Mouse (Mus musculus) thymus, adult 2 months (tissue): ENCODE data around the gene Ifna13. TPM values are rescaled to one million over a fixed set of nuclear protein-coding genes. Genes with fewer than 3 reads are reported as not detected.

Source experiments
- DNase-seq: peaks from one replicate; pipeline ENCODE4 v3.0.0; 2021
- H3K27ac ChIP-seq: fragments of 200-500 bp; 2 replicates; pipeline ENCODE4 v1.5.1; 2012; ENCODE audit warnings: low read length, control low read depth; ENCODE audit not compliant: control insufficient read depth, insufficient read depth
- H3K27me3 ChIP-seq: fragments of 200-500 bp; 2 replicates; pipeline ENCODE4 v1.6.1; 2012; ENCODE audit warnings: mild to moderate bottlenecking, low read length, moderate library complexity, mixed read lengths; ENCODE audit not compliant: control insufficient read depth, insufficient read depth
- H3K36me3 ChIP-seq: fragments of 200-500 bp; 2 replicates; pipeline ENCODE4 v1.6.1; 2012; ENCODE audit warnings: mild to moderate bottlenecking, low read length, moderate library complexity; ENCODE audit not compliant: control insufficient read depth, insufficient read depth
- H3K4me1 ChIP-seq: fragments of 200-500 bp; replicated peaks from 2 replicates; pipeline ENCODE4 v1.6.1; 2012; ENCODE audit warnings: low read length; ENCODE audit not compliant: control insufficient read depth, insufficient read depth
- H3K4me3 ChIP-seq: fragments of 200-500 bp; 2 replicates; pipeline ENCODE4 v1.5.1; 2012; ENCODE audit warnings: mild to moderate bottlenecking, low read length, control low read depth, moderate library complexity; ENCODE audit not compliant: control insufficient read depth, insufficient read depth
- CTCF ChIP-seq: fragments of 200-500 bp; IDR thresholded peaks from 2 replicates; pipeline ENCODE4 v1.5.1; 2012; ENCODE audit warnings: mild to moderate bottlenecking, control low read depth, low read length, moderate library complexity, borderline replicate concordance; ENCODE audit not compliant: control insufficient read depth, poor library complexity, insufficient read depth; ENCODE audit errors: extremely low read depth
- POLR2A ChIP-seq: fragments of 200-500 bp; IDR thresholded peaks from 2 replicates; pipeline ENCODE4 v1.6.1; 2012; ENCODE audit warnings: mild to moderate bottlenecking, low read length, control low read depth, moderate library complexity; ENCODE audit not compliant: control insufficient read depth, poor library complexity, insufficient read depth; ENCODE audit errors: extremely low read depth
- WGBS: fragments of 180-500 bp; shearing (Covaris S2); methylation state at CpG from one replicate; pipeline ENCODE4 v1.1.7; 2018; 5-methylcytosine and 5-hydroxymethylcytosine counted together
- polyA plus RNA-seq: library from polyadenylated mRNA; depleted of rRNA; stranded (reverse); fragments of >200 nt; gene quantifications from 2 replicates; pipeline ENCODE4 v1.2.3, GENCODE M21; 2012

Gene Ifna13
- polyA plus RNA-seq, 1 experiment, result not detected

DNA sequence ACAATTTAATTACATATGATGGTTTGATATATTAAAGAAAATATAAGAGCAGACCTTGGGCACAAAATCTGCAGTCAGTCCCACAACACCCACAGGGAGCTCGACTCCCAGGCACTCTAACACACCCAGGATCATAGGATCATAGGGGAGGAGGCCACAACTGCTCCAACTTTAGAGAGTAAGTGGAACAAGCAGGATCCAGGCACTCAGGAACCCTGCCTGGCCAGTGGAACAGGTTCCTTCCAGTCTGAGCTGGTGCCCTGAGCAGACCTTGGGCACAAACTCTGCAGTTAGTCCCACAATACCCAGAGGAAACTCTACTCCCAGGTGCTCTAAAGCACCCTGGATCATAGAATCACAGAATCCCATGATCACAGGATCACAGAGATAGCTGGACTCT is 11.2 kb upstream of the Ifna13 start:
- no peaks in the 10 kb centered on the region for H3K4me1 ChIP-seq
- 44% methylated on average over 1 of the region's 1 CpGs for WGBS
- TF ChIP-seq CTCF, result no peak
- H3K27me3 ChIP-seq, result no peaks in the 10 kb centered on the region
- H3K36me3 ChIP-seq, result no peaks in the 10 kb centered on the region
- no peak overlapping the region for H3K27ac ChIP-seq
- DNase-seq, result no peak
- no peak overlapping the region for H3K4me3 ChIP-seq

DNA sequence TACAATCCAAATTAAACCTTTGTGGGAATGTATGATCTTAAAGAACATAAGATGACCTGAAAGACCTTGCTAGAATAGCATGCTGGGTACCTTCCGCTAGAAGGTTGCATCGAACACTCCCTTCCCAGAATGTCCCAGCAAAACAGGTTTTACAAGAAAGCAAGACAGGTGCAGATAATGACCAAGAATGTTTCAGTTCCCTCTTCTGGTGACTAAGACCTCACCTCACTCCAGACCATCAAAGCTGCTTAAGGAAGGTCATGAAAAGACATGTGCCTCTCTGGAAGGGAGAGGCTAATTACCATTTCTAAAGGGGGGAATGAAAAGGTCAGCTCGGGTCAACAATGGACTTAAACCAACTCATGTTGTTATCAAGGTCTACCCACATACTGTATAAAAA is 9.4 kb upstream of the Ifna13 start:
- no peak for DNase-seq
- Histone ChIP-seq H3K4me1 (no peaks in the 10 kb centered on the region), H3K27ac (no peak overlapping the region), H3K4me3 (no peak overlapping the region), H3K27me3 (no peaks in the 10 kb centered on the region), H3K36me3 (no peaks in the 10 kb centered on the region)
- no peak for TF ChIP-seq POLR2A
- TF ChIP-seq CTCF, result no peak
- 79% methylated on average over 3 of the region's 3 CpGs for WGBS

GRCm38 (mm10) chr4:88642526-88642925 is 1.7 kb downstream of the Ifna13 start:
- Histone ChIP-seq H3K27me3 (no peaks in the 10 kb centered on the region), H3K36me3 (no peaks in the 10 kb centered on the region), H3K4me1 (no peaks in the 10 kb centered on the region), H3K4me3 (no peak overlapping the region), H3K27ac (no peak overlapping the region)
- DNase-seq, result no peak
- TF ChIP-seq CTCF (no peak), POLR2A (no peak)
- WGBS, result 57% methylated on average over 2 of the region's 2 CpGs

GRCm38 (mm10) chr4:88641077-88641831 is 3.0 kb downstream of the Ifna13 start:
- Histone ChIP-seq H3K4me1 (no peaks in the 10 kb centered on the region), H3K36me3 (no peaks in the 10 kb centered on the region), H3K27ac (no peak overlapping the region), H3K27me3 (no peaks in the 10 kb centered on the region), H3K4me3 (peak overlapping the region; percentile 64)
- peak; percentile 95 for DNase-seq
- TF ChIP-seq CTCF, result peak; percentile 99
- no peak for TF ChIP-seq POLR2A
- 11% methylated on average over 11 of the region's 11 CpGs for WGBS

DNA sequence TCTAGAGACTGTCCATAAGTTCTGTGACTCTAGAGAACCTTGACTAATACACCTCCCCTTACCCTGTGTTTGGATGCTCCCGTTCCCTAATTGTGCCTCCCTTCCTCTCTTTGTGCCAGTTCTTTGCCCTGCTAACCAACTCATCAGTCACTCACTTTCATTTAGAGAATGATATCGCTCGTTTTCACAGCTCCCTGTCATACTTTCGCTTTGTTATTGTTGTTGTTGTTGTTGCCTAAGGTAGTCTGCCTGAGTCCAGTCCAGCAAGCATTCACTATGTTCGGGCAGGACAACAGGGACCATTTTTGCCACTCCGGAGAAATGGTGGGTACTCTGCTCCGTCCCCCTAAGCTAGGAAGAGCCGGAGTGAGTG is 3.6 kb downstream of the Ifna13 start:
- no peak for DNase-seq
- Histone ChIP-seq H3K27ac (no peak overlapping the region), H3K36me3 (no peaks in the 10 kb centered on the region), H3K4me1 (no peaks in the 10 kb centered on the region), H3K4me3 (peak overlapping the region; percentile 64), H3K27me3 (no peaks in the 10 kb centered on the region)
- 19% methylated on average over 8 of the region's 8 CpGs for WGBS
- TF ChIP-seq CTCF (no peak), POLR2A (no peak)

- no peak within 1 kb of the TSS for H3K27ac ChIP-seq
- no peaks in the 10 kb centered on the region for H3K36me3 ChIP-seq
- no peaks in the 10 kb centered on the region for H3K4me1 ChIP-seq
- TF ChIP-seq CTCF (no peak), POLR2A (no peak)
- 93% methylated on average over 4 of the region's 4 CpGs for WGBS
- no peaks in the 10 kb centered on the region for H3K27me3 ChIP-seq
- no peak within 1 kb of the TSS for H3K4me3 ChIP-seq
- no peak for DNase-seq
These were observed 9.9 kb downstream of the Ifna13 start, which contains the start of gene C87499 for GRCm38 (mm10) chr4:88634311-88634710. C87499 (minus strand) TSS chr4:88634411.

DNA sequence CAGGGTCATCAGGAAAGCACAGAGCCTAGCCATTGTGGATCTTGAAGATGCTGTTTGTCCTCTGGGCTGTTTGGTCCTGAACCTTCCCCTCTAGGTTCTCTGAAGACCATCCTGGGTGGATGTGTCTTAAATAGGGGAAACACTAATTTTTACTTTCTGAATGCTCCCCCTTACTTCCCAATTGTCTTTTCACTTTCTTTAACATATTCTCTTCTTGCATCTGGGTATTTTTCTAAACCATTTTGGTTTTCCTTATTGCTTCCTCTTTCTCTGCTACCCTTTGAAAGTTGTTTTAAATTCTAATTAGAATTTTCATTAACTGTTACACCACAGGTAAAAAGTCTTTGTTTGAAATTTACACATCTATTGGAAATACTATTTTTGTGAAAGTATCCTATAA is 41.0 kb downstream of the Ifna13 start, which contains the start of gene Ifna12:
TSS of gene Ifna12 (minus strand) at position 101 of the 400 bp plus-strand sequence.
- H3K4me3 ChIP-seq, result no peak within 1 kb of the TSS
- no peaks in the 10 kb centered on the region for H3K4me1 ChIP-seq
- TF ChIP-seq CTCF, result no peak
- no peak for TF ChIP-seq POLR2A
- H3K27me3 ChIP-seq, result no peaks in the 10 kb centered on the region
- H3K36me3 ChIP-seq, result no peaks in the 10 kb centered on the region
- H3K27ac ChIP-seq, result no peak within 1 kb of the TSS
- DNase-seq, result no peak
